Mouse (Mus musculus) CH12.LX (cell line): ENCODE data around the gene Cct3. TPM values are rescaled to one million over a fixed set of nuclear protein-coding genes. Genes with fewer than 3 reads are reported as not detected.

Source experiments
- DNase-seq: peaks from one replicate; pipeline ENCODE4 v3.0.0-alpha.2; 2013; ENCODE audit errors: extremely low read depth
- H3K27ac ChIP-seq: 2 replicates; pipeline ENCODE4 v1.5.1; 2012; ENCODE audit warnings: low read depth, mild to moderate bottlenecking, control low read depth, moderate library complexity; ENCODE audit not compliant: insufficient read depth
- H3K27me3 ChIP-seq: replicated peaks from 2 replicates; pipeline ENCODE3; 2012; ENCODE audit warnings: inconsistent platforms
- H3K36me3 ChIP-seq, 2 experiments: replicated peaks in 1 of 2; 2 replicates each; pipeline versions ENCODE3 to v1.6.1; 2012; ENCODE audit warnings: inconsistent platforms in 1 of 2, low read length in 1 of 2, mild to moderate bottlenecking in 1 of 2, mixed read lengths in 1 of 2, moderate library complexity in 1 of 2; ENCODE audit not compliant: control insufficient read depth in 1 of 2, insufficient read depth in 1 of 2
- H3K4me1 ChIP-seq, 2 experiments: 2 replicates each; pipeline ENCODE4 v1.6.1; 2012; ENCODE audit warnings: inconsistent platforms in 1 of 2, moderate library complexity in 1 of 2; ENCODE audit not compliant: insufficient read depth in 2 of 2, control insufficient read depth in 1 of 2
- H3K4me2 ChIP-seq: 2 replicates; pipeline ENCODE4 v1.6.1; 2012; ENCODE audit warnings: low read depth, mild to moderate bottlenecking, control low read depth; ENCODE audit not compliant: poor library complexity, insufficient read depth, severe bottlenecking
- H3K4me3 ChIP-seq, 3 experiments: fragments of 150-350 bp in 1 of 3; sonication (generic) in 1 of 3; replicated peaks in 1 of 3; 2 replicates each; pipeline versions ENCODE3 to v1.5.1; 2011 to 2012; ENCODE audit warnings: low read depth in 2 of 3, low read length in 2 of 3, mild to moderate bottlenecking in 2 of 3, moderate library complexity in 2 of 3, control low read depth in 1 of 3, improper control_type of control experiment in 1 of 3, inconsistent platforms in 1 of 3, mixed read lengths in 1 of 3; ENCODE audit not compliant: poor library complexity in 1 of 3
- H3K79me2 ChIP-seq: replicated peaks from 2 replicates; pipeline ENCODE4 v1.6.1; 2012; ENCODE audit warnings: mild to moderate bottlenecking, moderate library complexity; ENCODE audit not compliant: control insufficient read depth, poor library complexity, insufficient read depth, severe bottlenecking; ENCODE audit errors: extremely low read depth
- H3K9ac ChIP-seq: 2 replicates; pipeline ENCODE4 v1.6.1; 2012; ENCODE audit warnings: low read depth, mild to moderate bottlenecking, control low read depth, moderate library complexity; ENCODE audit not compliant: insufficient read depth
- H3K9me3 ChIP-seq: replicated peaks from 2 replicates; pipeline ENCODE3; 2012; ENCODE audit warnings: low read length, inconsistent platforms, mixed read lengths
- CHD1 ChIP-seq: IDR thresholded peaks from 2 replicates; pipeline ENCODE4 v1.6.1; 2012; ENCODE audit warnings: low read depth, low read length, improper control_type of control experiment, inconsistent platforms
- CTCF ChIP-seq, 2 experiments: IDR thresholded peaks in 1 of 2; conservative IDR thresholded peaks in 1 of 2; 2 replicates each; pipeline ENCODE4 v1.5.1; 2011 to 2012; ENCODE audit warnings: low read depth in 2 of 2, low read length in 2 of 2, improper control_type of control experiment in 1 of 2, inconsistent platforms in 1 of 2, mild to moderate bottlenecking in 1 of 2, moderate library complexity in 1 of 2
- JUN ChIP-seq: IDR thresholded peaks from 2 replicates; pipeline ENCODE4 v1.6.1; 2011; ENCODE audit warnings: low read depth, mild to moderate bottlenecking, low read length, improper control_type of control experiment, moderate library complexity; ENCODE audit not compliant: insufficient read depth
- JUND ChIP-seq: conservative IDR thresholded peaks from 2 replicates; pipeline ENCODE4 v1.6.1; 2011; ENCODE audit warnings: low read depth, low read length, improper control_type of control experiment
- KAT2A ChIP-seq: IDR thresholded peaks from 2 replicates; pipeline ENCODE4 v1.6.1; 2012; ENCODE audit warnings: low read length, improper control_type of control experiment, inconsistent platforms; ENCODE audit not compliant: insufficient replicate concordance
- MAFK ChIP-seq: IDR thresholded peaks from 2 replicates; pipeline ENCODE4 v1.6.1; 2011; ENCODE audit warnings: low read length, improper control_type of control experiment; ENCODE audit not compliant: insufficient replicate concordance
- MAZ ChIP-seq: IDR thresholded peaks from 2 replicates; pipeline ENCODE4 v1.6.1; 2012; ENCODE audit warnings: low read depth, mild to moderate bottlenecking, inconsistent platforms, low read length, improper control_type of control experiment, moderate library complexity
- MYC ChIP-seq: IDR thresholded peaks from 2 replicates; pipeline ENCODE4 v1.6.1; 2011; ENCODE audit warnings: low read depth, mild to moderate bottlenecking, improper control_type of control experiment, low read length
- NELFE ChIP-seq: IDR thresholded peaks from 2 replicates; pipeline ENCODE4 v1.6.1; 2011; ENCODE audit warnings: low read depth, low read length, improper control_type of control experiment
- NRF1 ChIP-seq: IDR thresholded peaks from 2 replicates; pipeline ENCODE4 v1.6.1; 2014; ENCODE audit warnings: low read depth, mild to moderate bottlenecking, inconsistent platforms, low read length, improper control_type of control experiment, moderate library complexity
- POLR2AphosphoS2 ChIP-seq: IDR thresholded peaks from 2 replicates; pipeline ENCODE4 v1.6.1; 2011; ENCODE audit warnings: low read depth, low read length, improper control_type of control experiment
- SIN3A ChIP-seq: IDR thresholded peaks from 2 replicates; pipeline ENCODE4 v1.6.1; 2012; ENCODE audit warnings: low read length, improper control_type of control experiment, inconsistent platforms
- TBP ChIP-seq: conservative IDR thresholded peaks from 2 replicates; pipeline ENCODE4 v1.6.1; 2011; ENCODE audit warnings: low read depth, low read length, improper control_type of control experiment
- TCF12 ChIP-seq: IDR thresholded peaks from 2 replicates; pipeline ENCODE4 v1.6.1; 2014; ENCODE audit warnings: low read depth, mild to moderate bottlenecking, inconsistent platforms, low read length, improper control_type of control experiment
- USF2 ChIP-seq: conservative IDR thresholded peaks from 2 replicates; pipeline ENCODE4 v1.6.1; 2011; ENCODE audit warnings: low read depth, low read length, improper control_type of control experiment
- ZC3H11A ChIP-seq: IDR thresholded peaks from 2 replicates; pipeline ENCODE4 v1.6.1; 2012; ENCODE audit warnings: low read depth, mild to moderate bottlenecking, inconsistent platforms, low read length, improper control_type of control experiment
- ZKSCAN1 ChIP-seq: IDR thresholded peaks from 2 replicates; pipeline ENCODE4 v1.6.1; 2012; ENCODE audit warnings: low read depth, inconsistent platforms, low read length, improper control_type of control experiment, borderline replicate concordance
- dilution Hi-C: fragments of 300-500 bp; cut with MboI; formaldehyde crosslinking; loops from 2 replicates; pipeline ENCODE4 v1.14.3; 2020; ENCODE audit warnings: low sequenced_read_pairs; ENCODE audit not compliant: extremely low pct_unique_long_range_greater_than_20kb, extremely low pct_ligation_motif_present
- in situ Hi-C: fragments of 300-500 bp; cut with MboI; formaldehyde crosslinking; loops from 3 replicates; pipeline ENCODE4 v1.14.3; 2019; ENCODE audit warnings: low sequenced_read_pairs, low pct_ligation_motif_present, low pct_unique_long_range_greater_than_20kb, mixed read lengths
- polyA plus RNA-seq: library from polyadenylated mRNA; unstranded; fragments of >175 nt; gene quantifications from 2 replicates; pipeline ENCODE4 v1.2.1, GENCODE M21; 2012; ENCODE audit warnings: low read depth; ENCODE audit not compliant: insufficient read length
- total RNA-seq, 2 experiments: library from RNA; depleted of rRNA; stranded (reverse); fragments of 300-350 nt in 1 of 2; fragments of >200 nt in 1 of 2; gene quantifications; 2 replicates each; pipeline ENCODE4 v1.2.3; 2012 to 2014

Gene Cct3
- total and polyA plus RNA-seq, 3 experiments, result 546 to 755 (median 742) TPM

GRCm38 (mm10) chr3:88271859-88272258 is 25.1 kb upstream of the Cct3 start:
- Histone ChIP-seq H3K4me3 (no peak overlapping the region), H3K9ac (no peak overlapping the region), H3K4me2 (no peak overlapping the region)
- DNase-seq, result no peak
- in situ Hi-C loops, result no loop called here
- dilution Hi-C loops, result no loop called here
- TF ChIP-seq MAFK (no peak), NRF1 (no peak), ZKSCAN1 (no peak), TCF12 (no peak), MAZ (no peak), POLR2AphosphoS2 (no peak), CHD1 (no peak), KAT2A (no peak), CTCF (conservative IDR thresholded peaks at IDR 0.05 in 1 of 2, IDR thresholded peaks at IDR 0.05 in 1 of 2; ENCODE audit: low read depth in 2 of 2, low read length in 2 of 2) (no peak), SIN3A (no peak), ZC3H11A (no peak), TBP (no peak), NELFE (no peak), MYC (no peak)
- TF ChIP-seq, all 38 proteins: peak for 0
- Histone ChIP-seq H3K79me2 (no peaks in the 10 kb centered on the region), H3K4me1 (no peaks in the 10 kb centered on the region), H3K27me3 (peaks cover 3% of the 10 kb centered on the region), H3K9me3 (no peaks in the 10 kb centered on the region), H3K36me3 (no peaks in the 10 kb centered on the region), H3K27ac (no peak overlapping the region)

- no peak overlapping the region for H3K4me3 ChIP-seq
- dilution Hi-C loops (no loop called here), in situ Hi-C loops (no loop called here)
- H3K27me3 ChIP-seq, result no peaks in the 10 kb centered on the region
- TF ChIP-seq KAT2A (no peak), JUN (no peak), USF2 (no peak), JUND (no peak), CTCF (conservative IDR thresholded peaks at IDR 0.05 in 1 of 2, IDR thresholded peaks at IDR 0.05 in 1 of 2; ENCODE audit: low read depth in 2 of 2, low read length in 2 of 2) (peak; percentile 41 to 43)
- H3K9me3 ChIP-seq, result no peaks in the 10 kb centered on the region
- H3K4me2 ChIP-seq, result no peak overlapping the region
- no peak overlapping the region for H3K9ac ChIP-seq
- no peak for DNase-seq
- no peaks in the 10 kb centered on the region for H3K4me1 ChIP-seq
- no peaks in the 10 kb centered on the region for H3K79me2 ChIP-seq
- H3K27ac ChIP-seq, result no peak overlapping the region
- H3K36me3 ChIP-seq, result no peaks in the 10 kb centered on the region
Observed at GRCm38 (mm10) chr3:88274002-88274401, 22.9 kb upstream of the Cct3 start.
